Mouse (Mus musculus) forebrain, postnatal 0 days (tissue): ENCODE results near the gene Coro6. TPM values are rescaled to one million over a fixed set of nuclear protein-coding genes. Genes with fewer than 3 reads are reported as not detected.
A peak's percentile ranks its signal among the peaks of the same experiment; 100 is the strongest.

Experiments
- ATAC-seq: fragments of 200-750 bp; cut with Nextera tagmentation; 2 replicates; pipeline ENCODE4 v1.8.0; 2017; ENCODE audit warnings: mild to moderate bottlenecking, moderate library complexity
- DNase-seq: peaks from one replicate; pipeline ENCODE4 v3.0.0-alpha.2; 2015
- H3K27ac ChIP-seq: fragments of 300-500 bp; sonication (generic); 2 replicates; pipeline ENCODE4 v1.5.1; 2014; ENCODE audit warnings: low read depth, mild to moderate bottlenecking, antibody characterized with exemption, low read length, moderate library complexity, mixed read lengths
- H3K27me3 ChIP-seq: fragments of 300-500 bp; sonication (generic); 2 replicates; pipeline ENCODE4 v1.6.1; 2014; ENCODE audit warnings: mild to moderate bottlenecking, low read length, mixed read lengths; ENCODE audit not compliant: insufficient read depth
- H3K36me3 ChIP-seq: fragments of 300-500 bp; sonication (generic); 2 replicates; pipeline ENCODE4 v1.6.1; 2014; ENCODE audit warnings: mild to moderate bottlenecking, moderate library complexity; ENCODE audit not compliant: insufficient read depth
- H3K4me1 ChIP-seq: fragments of 300-500 bp; sonication (generic); 2 replicates; pipeline ENCODE4 v1.6.1; 2014; ENCODE audit warnings: antibody characterized with exemption; ENCODE audit not compliant: insufficient read depth
- H3K4me2 ChIP-seq: fragments of 300-500 bp; sonication (generic); 2 replicates; pipeline ENCODE4 v1.6.1; 2014; ENCODE audit warnings: low read depth, mild to moderate bottlenecking, moderate library complexity
- H3K4me3 ChIP-seq: fragments of 300-500 bp; sonication (generic); 2 replicates; pipeline ENCODE4 v1.5.1; 2014; ENCODE audit warnings: low read depth, low read length, mixed read lengths
- H3K9ac ChIP-seq: fragments of 300-500 bp; sonication (generic); 2 replicates; pipeline ENCODE4 v1.6.1; 2014; ENCODE audit warnings: mild to moderate bottlenecking
- H3K9me3 ChIP-seq: fragments of 300-500 bp; sonication (generic); 2 replicates; pipeline ENCODE4 v1.6.1; 2016; ENCODE audit warnings: low read length
- CTCF ChIP-seq: sonication (generic); IDR thresholded peaks from 2 replicates; pipeline ENCODE4 v1.5.1; 2016; ENCODE audit warnings: antibody characterized with exemption, control low read depth, low read depth
- WGBS: fragments of 180-500 bp; shearing (Covaris S2); extraction: QIAGEN DNeasy Blood & Tissue Kit; methylation state at CpG from one replicate; pipeline ENCODE4 v1.1.7; 2014; 5-methylcytosine and 5-hydroxymethylcytosine counted together
- polyA plus RNA-seq: library from polyadenylated mRNA; unstranded; fragments of >200 nt; fragmentation: Nextera tagmentation; extraction: Ambion mirVana; gene quantifications from 2 replicates; pipeline ENCODE4 v1.2.1, GENCODE M21; 2015
- total RNA-seq: library from RNA; depleted of rRNA; stranded (reverse); fragments of >200 nt; gene quantifications from 2 replicates; pipeline ENCODE4 v1.2.3, GENCODE M21; 2014

Gene Coro6
- total and polyA plus RNA-seq, 2 experiments from 2014 or later, result 0.12 to 0.43 TPM

DNA sequence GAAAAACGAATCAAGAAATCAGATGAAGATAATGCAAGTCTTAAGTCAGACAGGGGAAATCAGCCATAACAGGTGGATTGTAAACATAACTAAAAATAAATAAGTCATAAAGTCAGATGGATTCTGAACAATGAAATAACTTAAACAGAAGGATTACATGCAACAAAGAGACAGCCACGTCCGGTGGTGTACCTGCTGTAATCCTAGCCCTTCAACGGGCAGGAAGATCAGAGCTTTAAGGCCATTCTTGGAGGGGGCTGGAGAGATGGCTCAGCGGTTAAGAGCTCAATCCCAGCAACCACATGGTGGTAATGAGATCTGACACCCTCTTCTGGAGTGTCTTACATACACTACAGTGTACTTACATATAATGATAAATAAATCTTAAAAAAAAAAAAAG lies 49.1 kb downstream of the Coro6 start:
- no peaks in the 10 kb centered on the region for H3K27me3 ChIP-seq
- H3K4me1 ChIP-seq, result peaks cover 18% of the 10 kb centered on the region
- no peak overlapping the region for H3K4me2 ChIP-seq
- H3K9ac ChIP-seq, result no peak overlapping the region
- no peak overlapping the region for H3K4me3 ChIP-seq
- TF ChIP-seq CTCF, result no peak
- H3K9me3 ChIP-seq, result no peaks in the 10 kb centered on the region
- DNase-seq (no peak), ATAC-seq (no peak)
- WGBS, result 81% methylated on average over 5 of the region's 5 CpGs
- H3K27ac ChIP-seq, result no peak overlapping the region
- peaks cover 8% of the 10 kb centered on the region for H3K36me3 ChIP-seq

DNA sequence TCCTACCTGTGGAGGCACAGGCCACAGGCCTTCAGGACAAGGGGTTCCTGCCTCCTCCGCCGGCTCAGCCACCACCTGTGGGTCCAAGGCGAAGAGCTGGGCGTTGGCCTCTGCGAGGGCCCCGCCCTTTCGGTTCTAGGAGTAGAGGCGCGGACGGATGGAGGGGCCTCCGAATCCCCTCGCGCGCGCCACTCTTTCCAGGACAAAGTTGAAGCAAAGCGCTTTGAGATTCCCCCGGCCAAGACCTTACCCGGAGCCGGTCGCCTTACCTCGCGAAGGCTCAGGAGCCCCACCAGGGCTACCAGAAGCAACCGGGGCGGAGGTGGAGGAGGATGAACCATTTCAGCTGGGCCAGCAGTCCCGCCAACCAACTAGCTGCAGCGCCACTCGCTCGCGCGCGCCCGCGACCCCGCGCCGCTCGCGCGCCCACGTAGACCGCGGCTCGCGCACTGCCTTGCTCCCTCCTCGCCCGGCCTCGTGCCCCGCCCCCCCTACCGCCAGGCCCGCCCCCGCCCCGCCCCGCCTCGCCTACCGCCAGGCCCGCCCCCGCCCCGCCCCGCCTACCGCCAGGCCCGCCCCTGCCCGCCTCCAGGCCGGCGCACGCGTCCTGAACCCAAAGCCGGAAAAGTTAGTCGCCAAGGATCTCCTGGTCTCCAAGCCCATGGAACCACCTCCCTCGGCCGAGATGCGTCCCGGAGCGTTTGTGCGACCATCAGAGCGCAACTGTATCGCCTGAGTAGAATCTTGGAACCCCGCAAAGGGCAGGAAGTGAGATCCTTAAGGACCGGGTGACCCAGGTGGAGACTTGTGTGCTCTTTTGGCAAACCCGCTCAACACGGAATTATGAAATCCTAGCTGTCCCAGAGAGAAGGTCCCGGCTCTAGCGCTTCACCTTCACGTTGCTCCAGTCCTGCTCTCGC lies 50.9 kb downstream of the Coro6 start:
- peaks cover 18% of the 10 kb centered on the region for H3K4me1 ChIP-seq
- 2% methylated on average over 79 of the region's 84 CpGs for WGBS

DNA sequence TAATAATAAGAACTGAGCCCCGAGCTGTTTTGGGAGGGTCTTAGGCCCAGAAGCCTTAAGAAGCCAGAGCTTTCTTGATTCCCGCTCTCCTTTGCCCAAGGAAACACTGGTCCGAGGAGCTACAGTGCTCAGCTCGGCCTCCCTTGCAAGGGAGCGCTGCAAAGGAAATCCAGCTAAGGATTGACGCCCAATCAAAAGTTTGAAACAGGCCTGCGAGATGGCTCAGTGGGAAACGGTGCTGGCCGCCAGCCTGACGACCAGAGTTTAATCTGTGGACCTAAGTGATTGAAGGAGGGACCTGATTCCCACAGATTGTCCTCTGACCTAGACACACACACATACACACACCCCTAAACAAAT lies 51.6 kb downstream of the Coro6 start:
- DNase-seq (no peak), ATAC-seq (no peak)
- WGBS, result 15% methylated on average over 10 of the region's 10 CpGs
- Histone ChIP-seq H3K27ac (no peak overlapping the region), H3K36me3 (no peaks in the 10 kb centered on the region), H3K9ac (no peak overlapping the region), H3K4me1 (peaks cover 14% of the 10 kb centered on the region), H3K4me3 (peak overlapping the region; percentile 58), H3K9me3 (no peaks in the 10 kb centered on the region), H3K27me3 (no peaks in the 10 kb centered on the region), H3K4me2 (peak overlapping the region; percentile 96)
- TF ChIP-seq CTCF, result no peak

More for the DNA sequence above, 50.9 kb downstream of the Coro6 start:
- peak overlapping the region; percentile 54 for H3K9ac ChIP-seq
- H3K27ac ChIP-seq, result no peak overlapping the region
- H3K4me3 ChIP-seq, result peak overlapping the region; percentile 58
- peak; percentile 64 for ATAC-seq
- peak overlapping the region; percentile 96 for H3K4me2 ChIP-seq
- no peaks in the 10 kb centered on the region for H3K9me3 ChIP-seq
- H3K36me3 ChIP-seq, result no peaks in the 10 kb centered on the region
- TF ChIP-seq CTCF, result no peak
- H3K27me3 ChIP-seq, result no peaks in the 10 kb centered on the region
- peak; percentile 84 for DNase-seq

DNA sequence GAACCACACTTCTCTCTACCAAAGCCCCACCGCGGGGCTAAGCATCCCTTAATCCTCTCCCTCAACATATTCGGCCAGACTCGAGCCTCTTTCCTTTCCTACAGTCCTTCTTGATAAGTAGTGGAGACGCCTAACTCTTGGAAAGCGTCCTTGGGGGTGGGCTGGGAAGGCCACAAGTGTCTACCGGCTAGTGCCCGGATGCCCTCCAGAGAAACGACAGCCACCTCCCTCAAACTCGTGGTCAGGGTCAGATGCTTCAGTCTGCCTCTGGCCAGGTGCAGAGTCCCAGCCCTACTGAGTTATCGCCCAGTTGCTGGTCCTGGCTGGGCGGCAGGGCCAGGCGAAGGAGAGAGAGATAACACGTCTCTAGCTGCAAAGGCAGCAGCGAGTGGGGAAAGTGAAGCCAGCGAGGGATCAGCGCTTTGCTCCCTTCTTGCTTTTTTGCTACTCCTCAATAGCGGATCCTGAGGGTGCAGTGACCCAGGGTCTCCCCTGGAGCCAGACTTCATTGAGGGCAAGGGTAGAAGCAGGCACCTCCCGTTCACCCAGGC lies 52.1 kb downstream of the Coro6 start:
- no peak for DNase-seq
- Histone ChIP-seq H3K9me3 (no peaks in the 10 kb centered on the region), H3K4me1 (peaks cover 14% of the 10 kb centered on the region), H3K27me3 (no peaks in the 10 kb centered on the region), H3K27ac (no peak overlapping the region), H3K4me3 (peak overlapping the region; percentile 46), H3K36me3 (no peaks in the 10 kb centered on the region), H3K9ac (no peak overlapping the region), H3K4me2 (peak overlapping the region; percentile 84)
- 20% methylated on average over 19 of the region's 19 CpGs for WGBS
- TF ChIP-seq CTCF, result no peak
- ATAC-seq, result no peak

DNA sequence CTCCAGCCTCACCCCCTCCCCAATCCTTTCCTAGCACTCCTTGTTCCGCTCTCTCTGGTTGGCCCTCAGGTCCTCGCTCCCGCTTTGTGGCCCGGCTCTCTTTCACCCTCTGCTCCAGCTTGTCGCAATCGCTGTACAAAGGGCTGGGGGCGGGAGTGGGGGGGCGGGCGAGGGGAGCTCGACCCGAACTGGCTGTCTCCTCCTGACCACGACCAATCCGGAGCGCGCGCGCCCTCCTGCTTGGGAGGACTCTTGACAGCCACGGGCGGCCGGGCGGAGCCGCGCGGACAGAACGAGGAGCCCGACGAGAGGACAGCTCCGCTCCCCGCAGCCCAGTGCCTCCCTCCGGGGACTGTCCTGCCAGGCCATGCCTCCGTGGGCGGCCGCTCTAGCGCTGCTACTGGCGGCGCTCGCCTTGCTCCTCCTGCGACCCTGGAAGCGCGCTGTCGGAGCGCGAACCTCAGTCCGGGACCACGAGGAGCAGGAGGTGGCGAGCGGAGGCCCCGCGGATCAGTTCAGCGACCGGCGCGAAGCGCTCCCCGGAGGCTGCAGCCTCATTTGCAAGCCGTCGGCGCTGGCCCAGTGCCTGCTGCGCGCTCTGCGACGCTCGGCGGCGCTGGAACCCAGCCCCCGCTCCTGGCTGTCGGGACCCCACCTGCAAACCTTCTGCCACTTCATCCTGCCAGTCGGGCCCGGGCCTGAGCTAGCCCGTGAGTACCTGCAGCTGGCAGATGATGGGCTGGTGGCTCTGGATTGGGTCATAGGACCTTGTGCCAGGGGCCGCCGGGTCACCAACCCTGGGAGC lies 52.8 kb downstream of the Coro6 start, which contains the start of gene Abhd15:
Gene Abhd15, plus strand, starts transcription at position 290 of the 805 bp plus-strand sequence.
- peaks cover 14% of the 10 kb centered on the region for H3K4me1 ChIP-seq
- H3K4me2 ChIP-seq, result peak within 1 kb of the TSS; percentile 96
- H3K27me3 ChIP-seq, result no peaks in the 10 kb centered on the region
- peak; percentile 57 for DNase-seq
- no peaks in the 10 kb centered on the region for H3K36me3 ChIP-seq
- peak within 1 kb of the TSS; percentile 46 for H3K4me3 ChIP-seq
- H3K9me3 ChIP-seq, result no peaks in the 10 kb centered on the region
- WGBS, result 1% methylated on average over 70 of the region's 72 CpGs
- peak; percentile 61 for ATAC-seq
- no peak within 1 kb of the TSS for H3K27ac ChIP-seq
- TF ChIP-seq CTCF, result peak; percentile 17
- peak within 1 kb of the TSS; percentile 33 for H3K9ac ChIP-seq

DNA sequence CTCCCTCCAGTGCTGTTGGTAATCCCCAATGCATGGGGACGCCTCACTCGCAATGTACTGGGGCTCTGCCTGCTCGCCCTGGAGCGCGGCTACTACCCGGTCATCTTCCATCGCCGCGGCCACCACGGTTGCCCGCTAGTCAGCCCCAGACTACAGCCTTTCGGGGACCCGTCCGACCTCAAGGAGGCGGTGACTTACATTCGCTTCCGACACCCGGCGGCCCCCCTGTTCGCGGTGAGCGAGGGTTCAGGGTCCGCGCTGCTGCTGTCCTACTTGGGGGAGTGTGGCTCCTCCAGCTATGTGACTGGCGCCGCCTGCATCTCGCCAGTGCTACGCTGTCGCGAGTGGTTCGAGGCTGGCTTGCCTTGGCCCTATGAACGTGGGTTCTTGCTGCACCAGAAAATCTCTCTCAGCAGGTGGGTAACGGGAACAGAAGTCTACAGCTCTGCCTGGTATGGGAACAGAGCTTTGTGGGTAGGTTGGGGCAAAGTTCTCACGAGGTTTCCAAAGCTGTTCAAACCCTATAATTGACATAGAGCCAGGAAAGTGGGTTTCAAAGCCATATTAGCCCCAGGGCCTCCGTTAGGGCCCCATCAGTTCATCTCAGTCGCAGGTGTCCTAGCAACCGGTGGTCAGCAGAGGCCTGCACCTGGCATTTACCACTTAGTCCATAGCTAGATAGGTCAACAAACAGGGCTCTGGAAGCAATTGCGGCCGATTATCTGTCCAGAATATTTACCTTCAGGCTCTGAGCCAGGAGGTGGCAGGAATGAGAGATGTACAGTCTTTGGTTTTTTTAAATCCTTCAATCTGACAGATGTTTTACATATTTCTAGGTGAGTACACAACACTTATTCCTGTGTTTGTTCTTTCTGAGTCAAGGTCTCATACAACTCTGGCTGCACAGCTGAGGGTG lies 53.7 kb downstream of the Coro6 start, which contains the start of gene Trp53i13:
Gene Trp53i13, minus strand, starts transcription at position 344 of the 916 bp plus-strand sequence.
- Histone ChIP-seq H3K9me3 (no peaks in the 10 kb centered on the region), H3K9ac (peak within 1 kb of the TSS; percentile 33), H3K4me1 (peaks cover 14% of the 10 kb centered on the region), H3K4me2 (peak within 1 kb of the TSS; percentile 84), H3K4me3 (peak within 1 kb of the TSS; percentile 46), H3K36me3 (no peaks in the 10 kb centered on the region), H3K27ac (no peak within 1 kb of the TSS), H3K27me3 (no peaks in the 10 kb centered on the region)
- WGBS, result 12% methylated on average over 39 of the region's 39 CpGs
- no peak for TF ChIP-seq CTCF
- no peak for ATAC-seq
- no peak for DNase-seq
